Mouse (Mus musculus): ENCODE data around the gene Bcam. TPM values are rescaled to one million over a fixed set of nuclear protein-coding genes. Genes with fewer than 3 reads are reported as not detected.

Gene Bcam
- polyA plus RNA-seq, 1 experiment from 2014 or later = 5.8 TPM

DNA sequence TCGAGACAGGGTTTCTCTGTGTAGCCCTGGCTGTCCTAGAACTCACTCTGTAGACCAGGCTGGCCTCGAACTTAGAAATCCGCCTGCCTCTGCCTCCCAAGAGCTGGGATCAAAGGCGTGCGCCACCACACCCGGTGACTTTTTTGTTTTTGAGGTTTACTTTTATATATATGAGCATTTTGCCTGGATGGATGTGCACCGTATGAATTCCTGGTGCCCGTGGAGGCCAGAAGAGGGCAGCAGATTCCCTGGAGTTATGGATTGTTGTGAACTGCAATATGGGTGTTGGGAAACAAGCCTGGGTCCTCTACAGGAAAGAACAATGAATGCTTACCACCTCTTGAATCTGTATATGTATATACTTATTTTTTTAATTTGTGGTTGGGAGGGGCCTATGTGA lies 18.2 kb downstream of the Bcam start:
- Histone ChIP-seq H3K4me3 (ENCODE audit: low read depth, low read length) (no peak overlapping the region), H3K27ac (ENCODE audit: low read depth, low read length) (no peak overlapping the region), H3K9me3 (replicated peaks; ENCODE audit: control insufficient read depth, low read length) (no peaks in the 10 kb centered on the region), H3K27me3 (replicated peaks; ENCODE audit: control insufficient read depth, insufficient read depth, low read length) (no peaks in the 10 kb centered on the region), H3K36me3 (ENCODE audit: control insufficient read depth, insufficient read depth, low read length) (no peaks in the 10 kb centered on the region), H3K4me2 (ENCODE audit: low read length) (no peak overlapping the region), H3K9ac (ENCODE audit: low read length) (no peak overlapping the region), H3K4me1 (ENCODE audit: control insufficient read depth, insufficient read depth, low read length) (peaks cover 9% of the 10 kb centered on the region; the same call in 1 of the 2 replicates)
- no peak for DNase-seq (ENCODE audit: low spot score)
- ATAC-seq = no peak
- 75% methylated on average over 8 of the region's 8 CpGs for WGBS

DNA sequence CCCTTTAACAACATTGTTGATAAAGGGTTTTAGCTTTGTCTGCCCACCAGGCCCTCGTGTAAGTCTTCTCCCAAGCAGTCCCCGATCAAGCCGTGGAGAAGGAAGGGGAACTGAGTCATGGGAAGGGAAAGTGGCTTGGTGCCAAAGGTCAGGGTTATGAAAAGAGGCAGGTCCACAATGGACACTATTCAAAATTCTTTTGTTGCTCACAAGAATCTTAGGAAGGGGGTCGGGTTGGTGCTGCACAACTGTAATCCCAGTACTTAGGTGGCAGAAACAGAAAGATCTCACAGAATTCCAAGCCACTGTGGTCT lies 19.8 kb downstream of the Bcam start:
- ATAC-seq = no peak
- Histone ChIP-seq H3K9ac (ENCODE audit: low read length) (no peak overlapping the region), H3K27ac (ENCODE audit: low read depth, low read length) (no peak overlapping the region), H3K27me3 (replicated peaks; ENCODE audit: control insufficient read depth, insufficient read depth, low read length) (no peaks in the 10 kb centered on the region), H3K4me2 (ENCODE audit: low read length) (no peak overlapping the region), H3K4me1 (ENCODE audit: control insufficient read depth, insufficient read depth, low read length) (peaks cover 20% of the 10 kb centered on the region), H3K9me3 (replicated peaks; ENCODE audit: control insufficient read depth, low read length) (no peaks in the 10 kb centered on the region), H3K36me3 (ENCODE audit: control insufficient read depth, insufficient read depth, low read length) (no peaks in the 10 kb centered on the region), H3K4me3 (ENCODE audit: low read depth, low read length) (no peak overlapping the region)
- no peak for DNase-seq (ENCODE audit: low spot score)
- WGBS = 51% methylated on average over 4 of the region's 4 CpGs

DNA sequence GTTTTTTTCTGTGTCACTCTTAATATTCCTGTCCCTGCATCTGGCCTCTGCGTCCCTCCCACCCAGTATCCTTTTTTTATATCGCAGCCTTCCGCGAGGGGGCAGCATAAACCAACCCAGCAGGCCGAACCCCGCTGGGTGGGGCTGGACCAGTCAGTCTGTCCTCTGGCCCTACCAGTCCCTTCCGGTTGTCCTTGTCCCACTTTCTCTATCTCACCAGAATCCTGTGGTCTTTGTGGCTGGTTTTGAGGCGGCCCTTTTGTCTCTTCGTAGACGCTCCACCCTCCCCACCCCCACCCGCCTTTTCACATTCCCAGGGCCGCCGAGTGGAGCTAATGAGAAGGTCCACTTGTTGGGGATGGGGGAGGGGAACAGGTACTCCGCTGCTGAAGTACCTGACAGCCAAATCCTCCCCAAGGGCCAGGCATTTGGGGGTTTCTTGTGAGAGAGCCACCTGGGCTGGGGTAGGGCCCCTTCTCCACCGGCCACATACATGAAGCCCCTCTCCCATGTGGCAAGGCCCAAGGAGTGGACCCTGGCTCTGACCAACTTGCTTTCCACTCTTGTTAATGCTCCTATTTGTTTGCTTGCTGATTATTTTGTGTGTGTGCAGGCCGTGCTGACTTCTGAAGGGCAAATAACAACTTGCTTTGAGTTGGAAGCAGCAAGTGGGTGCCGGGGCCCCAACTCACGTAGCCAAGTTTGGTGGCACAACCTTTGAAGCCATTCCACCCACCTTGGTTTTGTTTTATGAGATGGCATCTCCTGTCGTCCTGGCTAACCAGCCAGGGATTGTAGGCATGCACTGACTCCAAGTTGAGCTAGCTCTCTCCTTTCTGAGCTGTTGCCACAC lies 20.4 kb downstream of the Bcam start, which contains the start of gene Nectin2:
TSS of gene Nectin2 (minus strand) at position 267 of the 853 bp plus-strand sequence.
- 16% methylated on average over 19 of the region's 19 CpGs for WGBS
- Histone ChIP-seq H3K9ac (ENCODE audit: low read length) (peak within 1 kb of the TSS; percentile 90), H3K27ac (ENCODE audit: low read depth, low read length) (peak within 1 kb of the TSS; percentile 70), H3K36me3 (ENCODE audit: control insufficient read depth, insufficient read depth, low read length) (no peaks in the 10 kb centered on the region), H3K4me1 (ENCODE audit: control insufficient read depth, insufficient read depth, low read length) (peaks cover 20% of the 10 kb centered on the region), H3K27me3 (replicated peaks; ENCODE audit: control insufficient read depth, insufficient read depth, low read length) (no peaks in the 10 kb centered on the region), H3K4me2 (ENCODE audit: low read length) (peak within 1 kb of the TSS; percentile 89), H3K9me3 (replicated peaks; ENCODE audit: control insufficient read depth, low read length) (no peaks in the 10 kb centered on the region), H3K4me3 (ENCODE audit: low read depth, low read length) (peak within 1 kb of the TSS; percentile 77)
- DNase-seq (ENCODE audit: low spot score) = peak; percentile 82
- peak; percentile 49 for ATAC-seq

DNA sequence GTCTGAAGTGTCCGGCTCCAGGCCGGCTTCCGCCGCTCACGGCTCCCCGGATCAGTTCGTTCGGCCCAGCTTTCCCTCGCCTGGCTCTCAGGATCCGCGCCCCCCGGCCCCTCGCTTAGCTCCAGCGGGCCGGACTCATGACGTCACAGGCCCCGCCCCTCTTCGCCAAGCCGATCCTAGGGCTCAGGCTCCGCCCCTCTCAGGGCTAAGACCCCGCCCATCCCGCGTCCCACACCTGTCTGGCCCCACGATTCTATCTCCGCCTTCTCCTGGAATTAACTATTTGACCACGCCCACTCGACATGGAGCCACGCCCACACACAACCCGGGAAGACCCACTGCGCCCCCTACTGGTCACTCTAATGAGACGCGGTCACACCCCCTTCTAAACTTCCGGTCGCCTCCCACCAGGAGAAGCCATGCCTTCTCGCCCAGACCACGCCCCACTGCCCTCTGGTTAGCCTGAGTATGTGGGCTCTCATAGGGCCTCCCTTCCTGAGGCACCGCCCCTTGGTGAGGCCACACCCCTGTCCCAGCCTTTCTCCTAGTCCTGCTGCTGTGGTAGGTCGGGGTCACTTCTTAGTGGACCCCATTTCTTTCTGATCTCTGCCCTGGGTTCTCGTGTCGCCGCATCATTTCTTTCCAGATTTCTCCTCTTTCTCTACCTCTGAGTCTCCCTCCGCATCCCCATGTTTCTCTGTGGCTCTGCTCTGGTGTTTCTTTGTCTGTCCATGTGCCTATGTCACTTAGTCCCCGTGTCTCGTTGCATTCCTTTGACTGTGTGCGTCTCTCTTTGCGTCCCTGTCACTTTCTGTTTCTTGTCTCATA lies 21.2 kb downstream of the Bcam start:
- Histone ChIP-seq H3K9ac (ENCODE audit: low read length) (peak overlapping the region; percentile 90), H3K4me3 (ENCODE audit: low read depth, low read length) (peak overlapping the region; percentile 77), H3K36me3 (ENCODE audit: control insufficient read depth, insufficient read depth, low read length) (no peaks in the 10 kb centered on the region), H3K9me3 (replicated peaks; ENCODE audit: control insufficient read depth, low read length) (no peaks in the 10 kb centered on the region), H3K27ac (ENCODE audit: low read depth, low read length) (peak overlapping the region; percentile 70), H3K27me3 (replicated peaks; ENCODE audit: control insufficient read depth, insufficient read depth, low read length) (no peaks in the 10 kb centered on the region), H3K4me2 (ENCODE audit: low read length) (peak overlapping the region; percentile 89), H3K4me1 (ENCODE audit: control insufficient read depth, insufficient read depth, low read length) (peaks cover 20% of the 10 kb centered on the region)
- DNase-seq (ENCODE audit: low spot score) (peak; percentile 97), ATAC-seq (peak; percentile 92)
- WGBS = under 1% methylated on average over 40 of the region's 46 CpGs

- Histone ChIP-seq H3K27ac (ENCODE audit: low read depth, low read length) (peak overlapping the region; percentile 70; the same call in 1 of the 2 replicates), H3K4me2 (ENCODE audit: low read length) (peak overlapping the region; percentile 89), H3K9ac (ENCODE audit: low read length) (peak overlapping the region; percentile 90), H3K27me3 (replicated peaks; ENCODE audit: control insufficient read depth, insufficient read depth, low read length) (no peaks in the 10 kb centered on the region), H3K9me3 (replicated peaks; ENCODE audit: control insufficient read depth, low read length) (no peaks in the 10 kb centered on the region), H3K4me3 (ENCODE audit: low read depth, low read length) (peak overlapping the region; percentile 77), H3K36me3 (ENCODE audit: control insufficient read depth, insufficient read depth, low read length) (peaks cover 5% of the 10 kb centered on the region; the same call in 1 of the 2 replicates), H3K4me1 (ENCODE audit: control insufficient read depth, insufficient read depth, low read length) (peaks cover 20% of the 10 kb centered on the region)
- ATAC-seq (peak; percentile 15), DNase-seq (ENCODE audit: low spot score) (peak; percentile 49)
- under 1% methylated on average over 32 of the region's 32 CpGs for WGBS
These were observed 22.3 kb downstream of the Bcam start for GRCm38 (mm10) chr7:19748219-19749195.

DNA sequence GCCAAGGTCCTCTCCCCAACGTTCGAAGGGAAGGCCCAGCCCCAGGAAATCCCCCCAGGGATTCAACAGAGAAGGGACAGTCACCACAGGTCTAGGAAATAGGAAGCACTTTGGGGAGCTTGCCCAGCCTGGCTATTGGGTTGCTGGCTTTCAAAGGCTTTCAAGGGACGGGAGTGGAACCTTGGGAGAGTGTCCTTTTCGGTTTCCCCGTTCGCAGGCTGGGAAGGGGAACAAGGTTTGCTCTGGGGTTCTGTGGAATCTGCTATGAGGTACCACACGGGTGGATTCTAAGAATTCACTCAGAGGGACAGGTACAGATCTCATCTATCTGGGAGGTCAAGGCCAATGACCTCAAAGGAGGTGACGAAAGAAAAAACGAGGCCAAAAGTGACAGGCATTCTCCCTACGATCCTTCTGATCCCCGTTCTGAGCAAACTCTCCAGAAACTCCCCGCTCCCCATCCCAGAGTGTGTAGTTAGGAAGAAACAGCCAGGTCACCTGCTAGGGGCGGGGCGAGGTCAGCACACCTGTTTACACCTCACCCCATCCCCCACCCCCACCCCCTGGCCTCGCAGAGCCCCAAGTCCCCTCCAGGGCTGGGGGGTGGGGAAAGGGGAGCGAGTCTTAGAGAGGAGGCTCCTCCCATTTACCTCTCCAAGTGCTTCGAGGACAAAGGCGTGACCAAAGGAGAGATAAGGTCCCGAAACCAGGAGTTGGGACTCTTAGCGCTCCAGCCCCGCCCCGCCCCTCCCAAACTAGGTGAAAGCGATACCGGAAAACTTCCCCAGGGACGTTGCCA lies 23.2 kb downstream of the Bcam start:
- ATAC-seq = no peak
- peak overlapping the region; percentile 90; the same call in 1 of the 2 replicates for H3K9ac ChIP-seq (ENCODE audit: low read length)
- H3K27ac ChIP-seq (ENCODE audit: low read depth, low read length) = no peak overlapping the region
- H3K4me1 ChIP-seq (ENCODE audit: control insufficient read depth, insufficient read depth, low read length) = peaks cover 20% of the 10 kb centered on the region
- H3K9me3 ChIP-seq (replicated peaks; ENCODE audit: control insufficient read depth, low read length) = no peaks in the 10 kb centered on the region
- WGBS = 7% methylated on average over 25 of the region's 25 CpGs
- no peaks in the 10 kb centered on the region for H3K27me3 ChIP-seq (replicated peaks; ENCODE audit: control insufficient read depth, insufficient read depth, low read length)
- H3K4me3 ChIP-seq (ENCODE audit: low read depth, low read length) = peak overlapping the region; percentile 77
- H3K36me3 ChIP-seq (ENCODE audit: control insufficient read depth, insufficient read depth, low read length) = peaks cover 10% of the 10 kb centered on the region; the same call in 1 of the 2 replicates
- peak overlapping the region; percentile 89 for H3K4me2 ChIP-seq (ENCODE audit: low read length)
- DNase-seq (ENCODE audit: low spot score) = no peak

GRCm38 (mm10) chr7:19746426-19747201 lies 24.2 kb downstream of the Bcam start:
- H3K27me3 ChIP-seq (replicated peaks; ENCODE audit: control insufficient read depth, insufficient read depth, low read length) = no peaks in the 10 kb centered on the region
- peak overlapping the region; percentile 90 for H3K9ac ChIP-seq (ENCODE audit: low read length)
- DNase-seq (ENCODE audit: low spot score) = peak; percentile 40
- peaks cover 20% of the 10 kb centered on the region for H3K4me1 ChIP-seq (ENCODE audit: control insufficient read depth, insufficient read depth, low read length)
- WGBS = 38% methylated on average over 6 of the region's 6 CpGs
- peak overlapping the region; percentile 89; the same call in 1 of the 2 replicates for H3K4me2 ChIP-seq (ENCODE audit: low read length)
- H3K36me3 ChIP-seq (ENCODE audit: control insufficient read depth, insufficient read depth, low read length) = peaks cover 10% of the 10 kb centered on the region; the same call in 1 of the 2 replicates
- H3K9me3 ChIP-seq (replicated peaks; ENCODE audit: control insufficient read depth, low read length) = no peaks in the 10 kb centered on the region
- H3K27ac ChIP-seq (ENCODE audit: low read depth, low read length) = no peak overlapping the region
- ATAC-seq = no peak
- H3K4me3 ChIP-seq (ENCODE audit: low read depth, low read length) = no peak overlapping the region
